Mouse (Mus musculus): ENCODE results near the gene Chm. TPM values are rescaled to one million over a fixed set of nuclear protein-coding genes. Genes with fewer than 3 reads are reported as not detected.
"Not testable (repeated sequence)": the region's sequence is repeated elsewhere in the genome, so short reads cannot be mapped to it uniquely, and the experiment has no call there.

Chm gene
- polyA plus RNA-seq (2012; ENCODE audit: insufficient read depth, insufficient read length, missing spikeins) = 8.7 and 23.6 TPM in 2 replicates

DNA sequence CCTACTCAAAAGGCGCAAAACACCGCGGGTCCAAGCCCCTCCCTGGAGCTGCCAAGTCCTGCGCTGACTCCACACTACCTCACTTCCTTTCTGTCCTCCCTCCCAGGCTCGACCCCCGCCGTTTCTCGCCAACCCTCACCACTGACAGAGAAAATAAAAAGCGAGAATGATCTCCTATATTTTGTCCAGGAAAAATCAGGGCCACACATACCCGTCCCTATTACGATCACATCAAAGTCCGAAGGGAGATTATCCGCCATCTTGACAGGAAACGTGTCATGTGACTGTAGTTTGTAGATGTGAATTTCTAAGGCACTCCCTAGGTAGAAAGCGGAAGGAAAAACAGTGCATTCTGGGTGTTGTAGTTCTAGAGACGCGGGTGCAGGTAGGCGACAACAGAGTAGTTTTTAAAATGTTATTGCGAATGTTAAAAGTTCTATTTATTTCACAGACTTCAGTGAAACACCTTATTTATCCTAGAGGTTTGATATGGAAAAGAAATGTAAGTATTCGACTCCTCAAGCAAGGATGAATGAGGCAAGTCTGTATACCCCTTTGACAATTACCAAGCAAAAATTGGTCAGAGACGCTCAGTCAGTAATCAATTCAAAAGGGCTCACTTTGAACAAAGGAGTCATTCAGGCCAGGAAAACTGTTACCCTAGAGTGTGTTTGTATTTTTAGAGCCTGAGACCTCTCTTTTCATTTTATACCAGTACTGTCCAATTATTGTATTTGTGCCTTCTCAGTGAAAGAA is at the start of gene Chm:
Chm (minus strand) TSS at position 288 of the 756 bp plus-strand sequence.
- Histone ChIP-seq H3K4me1 (ENCODE audit: control insufficient read depth, insufficient read depth, insufficient read length, low read length) (no peaks in the 10 kb centered on the region), H3K27ac (replicated peaks; ENCODE audit: low read depth, low read length) (peak within 1 kb of the TSS; percentile 97), H3K4me3 (ENCODE audit: insufficient read depth, low read depth, low read length) (peak within 1 kb of the TSS; percentile 100)

DNA sequence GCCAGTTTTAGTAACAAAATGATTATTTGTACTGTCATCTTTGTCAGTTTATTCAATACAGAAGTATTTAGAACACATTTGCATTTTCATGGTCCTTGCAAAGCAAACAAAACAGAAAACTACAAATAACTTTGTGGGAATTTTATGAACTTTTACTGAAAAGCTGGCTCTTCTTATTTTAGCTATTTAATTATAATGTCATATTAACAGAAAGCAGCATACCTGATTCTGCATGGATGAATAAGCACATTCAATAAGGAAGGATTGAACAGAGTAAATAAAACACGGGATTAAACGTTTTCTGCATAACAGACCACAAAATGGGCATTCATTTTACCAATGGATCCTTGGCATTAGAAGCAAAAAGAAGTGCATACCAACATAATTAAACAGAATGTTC is 8.6 kb upstream of the Chm start:
- no peaks in the 10 kb centered on the region for H3K4me1 ChIP-seq (ENCODE audit: control insufficient read depth, insufficient read depth, insufficient read length, low read length)
- H3K27ac ChIP-seq (replicated peaks; ENCODE audit: low read depth, low read length) = no peak overlapping the region
- H3K4me3 ChIP-seq (ENCODE audit: insufficient read depth, low read depth, low read length) = no peak overlapping the region

DNA sequence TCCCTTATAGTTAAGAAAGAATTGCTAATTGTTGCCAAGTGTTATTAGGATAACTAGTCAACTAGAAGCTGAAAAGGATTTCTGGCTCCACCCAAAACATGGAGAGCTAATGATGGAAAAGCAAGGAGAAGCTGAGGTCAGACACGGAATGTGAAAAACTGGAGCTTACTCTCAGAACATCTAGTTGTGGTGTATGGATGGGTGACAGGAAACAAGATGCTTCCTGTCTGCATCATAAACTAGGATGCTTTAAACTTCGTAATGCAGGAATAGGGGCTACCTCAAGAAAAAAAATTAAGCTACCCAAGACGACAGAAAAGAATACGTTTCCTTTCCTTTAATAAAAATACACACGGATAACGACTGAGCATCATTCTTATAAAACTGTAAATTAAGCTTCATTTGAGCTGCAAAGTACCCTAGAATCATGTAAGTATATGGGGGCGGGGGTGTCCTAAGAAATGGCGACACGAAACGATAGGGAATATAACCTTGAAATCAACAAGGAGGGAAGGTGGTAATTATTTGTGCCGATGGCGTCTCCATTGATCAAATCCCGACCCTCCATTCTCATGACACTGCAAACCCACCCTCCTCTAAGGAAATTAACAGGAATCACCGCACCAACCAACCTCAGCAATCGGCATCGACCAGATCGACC is 618 bp downstream of the Chm start:
- H3K4me3 ChIP-seq (ENCODE audit: insufficient read depth, low read depth, low read length) = peak overlapping the region; percentile 100
- H3K4me1 ChIP-seq (ENCODE audit: control insufficient read depth, insufficient read depth, insufficient read length, low read length) = no peaks in the 10 kb centered on the region
- H3K27ac ChIP-seq (replicated peaks; ENCODE audit: low read depth, low read length) = peak overlapping the region; percentile 97

DNA sequence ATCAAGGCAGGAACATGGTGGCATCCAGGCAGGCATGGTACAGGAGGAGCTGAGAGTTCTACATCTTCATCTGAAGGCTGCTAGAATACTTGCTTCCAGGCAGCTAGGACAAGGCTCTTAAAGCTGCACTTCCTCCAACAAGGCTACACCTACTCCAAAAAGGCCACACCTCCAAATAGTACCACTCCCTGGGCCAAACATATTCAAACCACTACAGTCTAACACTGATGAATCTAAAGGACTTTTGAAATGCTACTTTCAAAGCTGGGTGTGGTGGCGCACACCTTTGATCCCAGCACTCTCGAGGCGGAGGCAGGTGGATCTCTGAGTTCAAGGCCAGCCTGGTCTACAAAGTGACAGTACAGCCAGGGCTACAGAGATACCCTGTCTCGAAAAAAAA is 4.5 kb downstream of the Chm start:
- not testable (repeated sequence) for H3K4me3 ChIP-seq (ENCODE audit: insufficient read depth, low read depth, low read length); H3K4me1 ChIP-seq (ENCODE audit: control insufficient read depth, insufficient read depth, insufficient read length, low read length); H3K27ac ChIP-seq (replicated peaks; ENCODE audit: low read depth, low read length)

DNA sequence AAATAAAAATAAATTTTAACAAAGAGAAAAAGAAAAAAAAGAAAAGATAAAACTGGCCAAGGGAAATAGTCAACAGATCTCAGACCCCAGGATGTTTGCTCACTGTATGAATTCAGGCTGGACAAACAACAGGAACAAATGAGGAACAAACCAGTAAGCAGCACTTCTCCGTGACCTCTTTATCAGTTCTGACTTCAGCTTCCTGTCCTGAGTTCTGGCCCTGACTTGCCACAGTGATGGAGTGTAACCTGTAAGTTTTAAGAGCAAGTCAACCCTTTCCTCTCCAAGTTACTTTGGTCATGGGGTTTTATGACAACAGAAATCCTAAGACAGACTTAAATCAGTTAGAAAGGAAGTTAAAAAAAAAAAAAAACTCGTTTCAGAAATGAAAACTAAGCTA is 12.6 kb downstream of the Chm start:
- no peak overlapping the region for H3K27ac ChIP-seq (replicated peaks; ENCODE audit: low read depth, low read length)
- no peak overlapping the region for H3K4me3 ChIP-seq (ENCODE audit: insufficient read depth, low read depth, low read length)
- no peaks in the 10 kb centered on the region for H3K4me1 ChIP-seq (ENCODE audit: control insufficient read depth, insufficient read depth, insufficient read length, low read length)

DNA sequence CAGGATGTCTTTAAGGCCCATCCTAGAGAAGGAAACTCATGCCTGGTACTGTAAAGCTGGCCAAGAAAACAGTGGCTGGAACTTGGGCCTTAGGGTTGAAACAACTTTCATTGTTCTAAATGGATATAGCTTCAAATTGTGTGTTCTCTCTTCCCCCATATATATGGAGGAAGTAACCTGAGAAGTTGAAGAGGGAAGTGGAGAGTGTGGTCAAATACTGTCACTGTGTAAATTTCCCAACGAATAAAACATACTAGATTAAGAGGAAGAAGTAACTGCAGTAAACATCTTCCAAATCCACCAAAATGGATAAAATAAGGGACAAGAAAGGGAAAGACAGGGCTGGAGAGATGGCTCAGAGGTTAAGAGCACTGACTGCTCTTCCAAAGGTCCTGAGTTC is 13.0 kb downstream of the Chm start:
- H3K4me3 ChIP-seq (ENCODE audit: insufficient read depth, low read depth, low read length) = no peak overlapping the region
- no peak overlapping the region for H3K27ac ChIP-seq (replicated peaks; ENCODE audit: low read depth, low read length)
- H3K4me1 ChIP-seq (ENCODE audit: control insufficient read depth, insufficient read depth, insufficient read length, low read length) = no peaks in the 10 kb centered on the region

DNA sequence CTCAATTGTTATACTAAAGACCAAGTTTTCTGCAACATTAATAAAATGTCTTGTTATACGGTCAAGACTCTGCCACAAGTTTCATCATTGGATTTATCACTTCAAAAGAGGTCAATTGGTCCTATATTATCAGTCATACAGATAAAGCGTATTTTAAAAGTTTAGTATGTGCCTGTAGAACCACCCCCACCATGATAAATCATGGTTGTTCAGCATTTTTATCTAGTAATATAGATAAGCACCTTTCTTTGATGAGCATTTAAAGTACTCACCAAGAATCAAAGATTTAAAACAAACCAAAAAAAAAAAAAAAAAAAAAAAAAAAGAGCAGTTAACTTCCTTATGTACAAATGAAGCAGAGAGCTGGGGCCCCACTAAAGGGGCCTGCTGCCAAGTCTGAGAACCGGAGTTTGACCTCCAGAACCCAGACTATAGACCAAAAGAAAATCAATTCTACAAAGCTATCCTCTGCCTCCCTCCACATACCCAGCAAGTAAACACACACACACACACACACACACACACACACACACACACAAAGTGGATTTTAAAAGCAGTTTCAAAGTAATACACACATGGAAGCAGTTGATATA is 25.0 kb downstream of the Chm start:
- Histone ChIP-seq H3K4me3 (ENCODE audit: insufficient read depth, low read depth, low read length) (no peak overlapping the region), H3K27ac (replicated peaks; ENCODE audit: low read depth, low read length) (no peak overlapping the region), H3K4me1 (ENCODE audit: control insufficient read depth, insufficient read depth, insufficient read length, low read length) (no peaks in the 10 kb centered on the region)

DNA sequence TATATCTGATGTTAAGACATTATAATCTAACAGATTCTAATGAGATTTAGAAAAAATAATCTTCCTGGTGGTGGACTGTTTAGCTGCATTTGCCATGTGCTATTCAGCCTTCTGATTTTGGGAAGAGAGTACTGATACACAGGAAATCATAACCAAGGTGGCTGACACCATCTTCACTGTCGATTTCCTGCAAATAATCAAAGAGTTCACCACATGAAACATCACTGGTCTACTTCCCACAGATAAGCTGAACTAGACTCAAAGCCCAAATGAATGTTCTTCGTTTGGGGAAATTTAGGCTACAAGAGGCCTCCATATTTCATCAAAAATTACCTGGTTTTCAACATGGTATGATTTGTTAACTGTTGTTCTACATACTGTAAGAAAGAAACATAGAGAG is 101.1 kb downstream of the Chm start:
- no peaks in the 10 kb centered on the region for H3K4me1 ChIP-seq (ENCODE audit: control insufficient read depth, insufficient read depth, insufficient read length, low read length)
- H3K4me3 ChIP-seq (ENCODE audit: insufficient read depth, low read depth, low read length) = no peak overlapping the region
- no peak overlapping the region for H3K27ac ChIP-seq (replicated peaks; ENCODE audit: low read depth, low read length)

DNA sequence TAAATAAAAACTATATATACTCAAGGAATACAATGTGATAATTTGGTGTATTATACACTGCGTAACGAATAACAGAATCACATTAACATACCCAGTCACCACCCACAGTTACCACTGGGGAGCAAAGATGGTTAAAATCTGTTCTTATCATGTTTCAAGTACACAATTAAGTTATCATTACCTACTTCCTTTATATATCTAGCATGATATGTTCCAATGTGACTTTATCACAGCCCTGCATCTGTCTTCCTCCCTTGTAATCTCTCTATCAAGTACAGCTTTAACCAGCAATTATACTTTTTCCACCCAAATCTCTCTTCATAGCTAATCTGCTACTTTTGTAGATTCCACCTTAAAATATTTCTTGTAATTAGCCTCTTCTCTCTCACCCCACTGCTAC is 109.3 kb downstream of the Chm start:
- Histone ChIP-seq H3K27ac (replicated peaks; ENCODE audit: low read depth, low read length) (no peak overlapping the region), H3K4me1 (ENCODE audit: control insufficient read depth, insufficient read depth, insufficient read length, low read length) (no peaks in the 10 kb centered on the region), H3K4me3 (ENCODE audit: insufficient read depth, low read depth, low read length) (no peak overlapping the region)

DNA sequence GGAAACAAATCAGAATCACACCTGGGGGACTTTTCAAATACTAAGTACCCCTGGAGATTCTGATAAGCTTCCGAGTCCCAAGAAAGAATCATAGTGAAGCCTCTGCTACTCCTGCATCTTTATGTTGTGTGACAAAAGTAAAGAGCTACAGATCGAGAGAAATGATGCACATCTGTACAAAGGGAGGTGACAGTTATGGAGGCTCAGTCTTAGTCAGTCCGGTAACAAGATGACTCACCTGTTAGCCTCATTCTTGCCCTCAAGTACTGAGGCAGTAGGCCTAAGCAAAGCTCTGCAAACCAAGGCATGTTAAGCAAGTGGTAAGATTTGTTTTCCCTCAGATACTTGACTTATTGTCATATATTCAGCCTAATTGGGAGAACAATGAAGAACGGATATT is 110.5 kb downstream of the Chm start:
- no peak overlapping the region for H3K27ac ChIP-seq (replicated peaks; ENCODE audit: low read depth, low read length)
- no peak overlapping the region for H3K4me3 ChIP-seq (ENCODE audit: insufficient read depth, low read depth, low read length)
- no peaks in the 10 kb centered on the region for H3K4me1 ChIP-seq (ENCODE audit: control insufficient read depth, insufficient read depth, insufficient read length, low read length)

DNA sequence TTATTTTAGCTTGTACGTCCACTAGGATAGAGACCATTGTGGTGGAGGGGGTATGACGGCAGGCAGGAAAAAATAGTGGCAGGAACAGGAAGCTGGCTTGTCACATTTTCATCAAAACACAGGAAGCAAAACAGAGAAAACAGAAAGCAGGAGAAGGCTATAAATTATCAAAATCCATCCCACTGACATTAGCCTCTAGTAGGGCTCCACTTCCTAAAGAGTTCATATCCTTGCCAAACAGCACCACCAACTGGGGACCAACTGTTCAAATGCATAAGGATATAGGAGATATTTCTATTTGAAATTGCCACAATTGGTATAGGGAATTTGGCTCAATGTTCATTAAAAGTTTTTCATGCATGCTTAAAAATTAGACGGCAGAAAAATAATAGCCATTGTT is 181.7 kb downstream of the Chm start:
- H3K27ac ChIP-seq (replicated peaks; ENCODE audit: low read depth, low read length) = no peak overlapping the region

DNA sequence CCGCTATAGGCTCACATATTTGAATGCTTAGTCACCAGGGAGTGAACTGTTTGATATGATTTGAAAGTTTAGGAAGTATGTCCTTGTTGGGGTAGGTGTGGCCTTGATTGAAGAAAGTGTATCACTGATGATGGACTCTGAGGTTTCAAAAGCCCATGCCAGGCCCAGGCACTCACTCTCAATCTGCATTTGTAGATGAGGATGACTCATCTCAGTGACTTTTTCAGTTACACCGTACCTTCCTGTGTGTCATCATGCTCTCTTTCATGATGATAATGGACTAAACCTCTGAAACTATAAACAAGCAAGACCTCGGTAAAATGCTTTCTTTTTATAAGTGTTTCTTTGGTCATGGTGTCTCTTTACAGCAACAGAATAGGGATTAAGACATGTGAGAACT is 183.1 kb downstream of the Chm start:
- no peak overlapping the region for H3K4me3 ChIP-seq (ENCODE audit: insufficient read depth, low read depth, low read length)
- H3K4me1 ChIP-seq (ENCODE audit: control insufficient read depth, insufficient read depth, insufficient read length, low read length) = no peaks in the 10 kb centered on the region
- no peak overlapping the region for H3K27ac ChIP-seq (replicated peaks; ENCODE audit: low read depth, low read length)

More for the DNA sequence above, 181.7 kb downstream of the Chm start:
- H3K4me3 ChIP-seq (ENCODE audit: insufficient read depth, low read depth, low read length) = no peak overlapping the region
- H3K4me1 ChIP-seq (ENCODE audit: control insufficient read depth, insufficient read depth, insufficient read length, low read length) = no peaks in the 10 kb centered on the region

Other genes with a start within 250 kb of the Chm start
- gene Dach2, start 112.0 kb upstream of the Chm start, polyA plus RNA-seq (2012; ENCODE audit: insufficient read depth, insufficient read length, missing spikeins) = not detected in 2 replicates

All from brown adipose tissue, adult 24 weeks (tissue).